Mouse (Mus musculus) limb, embryonic 14.5 days (tissue): ENCODE results near the gene Uqcc1. TPM values are rescaled to one million over a fixed set of nuclear protein-coding genes. Genes with fewer than 3 reads are reported as not detected.
A peak's percentile ranks its signal among the peaks of the same experiment; 100 is the strongest.

ENCODE experiments used
- ATAC-seq: fragments of 200-750 bp; cut with Nextera tagmentation; 2 replicates; pipeline ENCODE4 v1.8.0; 2017; ENCODE audit warnings: low read depth, moderate number of reproducible peaks, moderate TSS enrichment; ENCODE audit not compliant: low FRiP score
- DNase-seq: peaks from one replicate; pipeline ENCODE4 v3.0.0-alpha.2; 2015; ENCODE audit warnings: low spot score
- H3K27ac ChIP-seq: fragments of 300-500 bp; sonication (generic); replicated peaks from 2 replicates; pipeline ENCODE4 v1.5.1; 2014; ENCODE audit warnings: low read depth, mild to moderate bottlenecking, low read length, moderate library complexity, mixed read lengths
- H3K27me3 ChIP-seq: fragments of 300-500 bp; sonication (generic); 2 replicates; pipeline ENCODE4 v1.6.1; 2014; ENCODE audit warnings: low read length, mixed read lengths; ENCODE audit not compliant: control insufficient read depth, insufficient read depth
- H3K36me3 ChIP-seq: fragments of 300-500 bp; sonication (generic); 2 replicates; pipeline ENCODE4 v1.6.1; 2014; ENCODE audit warnings: mild to moderate bottlenecking, low read length, moderate library complexity, mixed read lengths; ENCODE audit not compliant: control insufficient read depth, insufficient read depth
- H3K4me1 ChIP-seq: fragments of 300-500 bp; sonication (generic); 2 replicates; pipeline ENCODE4 v1.6.1; 2014; ENCODE audit warnings: antibody characterized with exemption, low read length, mixed read lengths; ENCODE audit not compliant: control insufficient read depth, insufficient read depth
- H3K4me2 ChIP-seq: fragments of 300-500 bp; sonication (generic); replicated peaks from 2 replicates; pipeline ENCODE4 v1.6.1; 2014; ENCODE audit warnings: low read depth, mild to moderate bottlenecking, low read length, moderate library complexity; ENCODE audit not compliant: severe bottlenecking
- H3K4me3 ChIP-seq: fragments of 300-500 bp; sonication (generic); replicated peaks from 2 replicates; pipeline ENCODE4 v1.5.1; 2014; ENCODE audit warnings: low read length
- H3K9ac ChIP-seq: fragments of 300-500 bp; sonication (generic); 2 replicates; pipeline ENCODE4 v1.6.1; 2014; ENCODE audit warnings: mild to moderate bottlenecking, low read depth, low read length, moderate library complexity; ENCODE audit not compliant: severe bottlenecking
- H3K9me3 ChIP-seq: fragments of 300-500 bp; sonication (generic); 2 replicates; pipeline ENCODE4 v1.6.1; 2016; ENCODE audit warnings: low read length; ENCODE audit not compliant: control insufficient read depth
- POLR2A ChIP-seq: fragments of 200-500 bp; IDR thresholded peaks from 2 replicates; pipeline ENCODE4 v1.8.0; 2012; ENCODE audit warnings: inconsistent platforms, mild to moderate bottlenecking, moderate library complexity, borderline replicate concordance; ENCODE audit not compliant: insufficient read depth, insufficient read length; ENCODE audit errors: extremely low read depth
- WGBS: fragments of 180-500 bp; shearing (Covaris S2); extraction: QIAGEN DNeasy Blood & Tissue Kit; methylation state at CpG from one replicate; pipeline ENCODE4 v1.1.7; 2014; 5-methylcytosine and 5-hydroxymethylcytosine counted together
- polyA plus RNA-seq, 2 experiments: library from polyadenylated mRNA; depleted of rRNA in 1 of 2; stranded (reverse) in 1 of 2; unstranded in 1 of 2; fragments of >200 nt; fragmentation: Nextera tagmentation in 1 of 2; extraction: Ambion mirVana in 1 of 2; gene quantifications; 2 replicates each; pipeline versions ENCODE4 v1.2.1 to v1.2.3; 2012 to 2014

Gene Uqcc1
- polyA plus RNA-seq, 2 experiments: 42.1 to 58.5 TPM

DNA sequence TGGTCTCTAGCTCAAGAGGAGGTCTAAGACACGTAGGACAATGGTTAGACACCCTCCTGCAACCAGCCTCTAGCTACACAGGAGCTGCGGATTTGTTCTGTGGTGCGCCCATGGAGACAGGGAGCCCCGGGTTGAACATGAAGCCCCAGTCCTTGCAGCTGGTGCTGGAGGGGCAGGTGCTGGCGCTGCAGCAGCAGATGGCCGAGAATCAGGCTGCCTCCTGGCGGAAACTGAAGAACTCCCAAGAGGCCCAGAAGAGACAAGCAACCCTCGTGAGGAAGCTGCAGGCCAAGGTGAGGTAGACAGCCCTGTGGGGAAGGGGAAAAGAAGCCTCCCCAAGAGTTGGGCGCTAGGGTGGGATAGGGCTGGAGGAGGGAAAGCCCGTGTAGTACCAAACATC, 31.8 kb upstream of the Uqcc1 start:
- no peak for TF ChIP-seq POLR2A
- Histone ChIP-seq H3K36me3 (peaks cover 50% of the 10 kb centered on the region), H3K27ac (no peak overlapping the region), H3K4me3 (no peak overlapping the region), H3K27me3 (no peaks in the 10 kb centered on the region), H3K4me1 (peaks cover 5% of the 10 kb centered on the region), H3K4me2 (no peak overlapping the region), H3K9me3 (no peaks in the 10 kb centered on the region), H3K9ac (no peak overlapping the region)
- no peak for ATAC-seq
- 77% methylated on average over 10 of the region's 10 CpGs for WGBS
- DNase-seq: no peak

DNA sequence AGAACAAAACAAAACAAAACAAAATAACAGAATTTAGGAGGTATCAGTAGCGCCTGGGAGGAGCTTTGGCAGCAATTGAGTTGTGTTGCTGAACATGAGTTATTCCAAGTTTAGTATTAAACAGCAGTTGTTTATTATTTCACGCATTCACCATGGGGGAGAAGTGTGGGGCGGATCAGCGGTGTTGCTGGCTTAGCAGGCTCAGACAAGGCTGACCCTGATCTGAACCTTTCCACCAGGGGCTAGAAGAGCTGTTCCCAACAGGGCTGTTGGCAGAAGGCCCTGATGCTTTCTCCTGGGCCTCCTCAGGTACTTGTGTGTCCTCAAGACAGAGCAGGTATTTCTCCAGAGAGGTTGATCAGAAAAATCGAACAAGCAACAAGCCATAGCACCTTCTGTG, 29.9 kb upstream of the Uqcc1 start:
- DNase-seq: no peak
- Histone ChIP-seq H3K4me1 (peaks cover 5% of the 10 kb centered on the region), H3K4me2 (no peak overlapping the region), H3K27ac (no peak overlapping the region), H3K4me3 (no peak overlapping the region), H3K36me3 (peaks cover 34% of the 10 kb centered on the region), H3K27me3 (no peaks in the 10 kb centered on the region), H3K9ac (no peak overlapping the region), H3K9me3 (no peaks in the 10 kb centered on the region)
- no peak for ATAC-seq
- TF ChIP-seq POLR2A: no peak
- 90% methylated on average over 5 of the region's 5 CpGs for WGBS

DNA sequence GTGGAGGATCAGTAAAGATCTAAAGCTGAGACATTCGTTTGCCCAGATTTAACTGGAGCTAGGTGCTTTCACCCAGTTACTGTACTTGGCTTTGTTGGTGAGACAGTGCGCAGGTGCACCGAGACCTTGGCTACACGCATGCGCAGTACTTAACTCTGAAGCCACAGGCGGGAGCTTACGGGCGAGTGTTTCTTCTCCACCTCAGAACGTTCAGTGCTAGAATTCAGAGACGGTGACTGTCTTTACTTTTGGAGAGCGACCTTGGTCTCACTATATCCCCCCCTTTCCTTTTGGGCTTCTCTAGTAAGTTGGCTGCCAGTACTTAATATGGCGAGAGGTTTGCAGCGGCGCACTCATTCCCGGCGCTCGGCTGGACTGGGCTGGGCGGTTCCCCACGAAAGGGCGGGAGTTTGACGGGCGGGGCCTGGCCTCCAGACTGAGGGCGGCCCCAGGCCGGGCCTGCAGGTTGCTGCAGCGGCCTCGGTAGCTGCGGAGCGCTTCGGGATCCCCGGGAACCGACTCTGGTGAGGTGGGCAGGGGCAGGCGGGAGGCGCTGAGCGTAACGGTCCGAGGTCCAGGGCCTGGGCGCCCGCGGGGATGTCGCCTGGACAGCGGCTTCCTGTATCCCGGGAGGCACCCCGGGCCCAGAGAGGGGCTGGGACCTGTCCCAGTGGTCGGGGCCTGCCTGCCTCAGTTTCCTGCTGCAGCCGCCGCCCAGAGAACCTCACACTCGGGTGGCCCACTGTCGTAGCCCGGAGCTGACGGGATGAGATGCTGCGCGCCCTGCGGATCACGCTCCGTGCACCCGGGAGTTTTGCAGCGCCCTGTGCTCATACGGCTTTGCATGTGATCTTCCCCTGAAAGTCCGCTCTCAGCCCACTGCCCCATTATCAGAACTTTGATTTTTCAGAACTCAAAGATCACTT, 26.3 kb upstream of the Uqcc1 start, which contains the start of gene Cep250:
TSS of gene Cep250 (plus strand) at position 325 of the 926 bp plus-strand sequence.
- H3K27ac ChIP-seq: peak within 1 kb of the TSS; percentile 84

DNA sequence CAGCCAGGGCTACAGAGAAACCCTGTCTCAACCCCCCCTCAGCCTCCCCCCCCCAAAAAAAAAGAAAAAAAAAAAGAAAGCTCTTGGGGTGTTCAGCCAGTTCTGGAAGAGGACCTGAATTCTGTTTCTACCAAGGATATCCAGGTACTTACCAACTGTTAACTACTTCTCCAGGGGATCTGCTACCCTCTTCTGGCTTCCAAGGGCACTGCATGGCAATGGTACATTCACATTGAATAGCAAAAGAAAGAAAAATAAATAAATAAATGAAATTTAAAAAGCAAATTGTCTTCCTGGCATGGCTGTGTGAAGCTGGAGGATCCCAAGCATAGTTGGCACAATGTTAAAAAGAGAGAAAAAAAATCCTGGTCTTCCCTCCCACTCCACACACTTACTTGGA, 21.9 kb upstream of the Uqcc1 start:
- H3K4me2 ChIP-seq: no peak overlapping the region
- no peaks in the 10 kb centered on the region for H3K9me3 ChIP-seq
- H3K9ac ChIP-seq: no peak overlapping the region
- H3K36me3 ChIP-seq: no peaks in the 10 kb centered on the region
- H3K4me1 ChIP-seq: peaks cover 13% of the 10 kb centered on the region
- H3K4me3 ChIP-seq: no peak overlapping the region
- H3K27me3 ChIP-seq: no peaks in the 10 kb centered on the region
- TF ChIP-seq POLR2A: no peak
- DNase-seq: peak; percentile 56
- ATAC-seq: no peak
- H3K27ac ChIP-seq: no peak overlapping the region

More for the DNA sequence above, 26.3 kb upstream of the Uqcc1 start, which contains the start of gene Cep250:
- peak within 1 kb of the TSS; percentile 89 for H3K4me3 ChIP-seq
- 3% methylated on average over 38 of the region's 59 CpGs for WGBS
- peaks cover 5% of the 10 kb centered on the region for H3K4me1 ChIP-seq
- DNase-seq (peak; percentile 93), ATAC-seq (peak; percentile 97)
- H3K27me3 ChIP-seq: no peaks in the 10 kb centered on the region
- TF ChIP-seq POLR2A: peak; percentile 89; the same call in 1 of the 2 replicates
- peak within 1 kb of the TSS; percentile 97 for H3K9ac ChIP-seq
- H3K9me3 ChIP-seq: no peaks in the 10 kb centered on the region
- peak within 1 kb of the TSS; percentile 61 for H3K4me2 ChIP-seq
- peaks cover 3% of the 10 kb centered on the region; the same call in 1 of the 2 replicates for H3K36me3 ChIP-seq

DNA sequence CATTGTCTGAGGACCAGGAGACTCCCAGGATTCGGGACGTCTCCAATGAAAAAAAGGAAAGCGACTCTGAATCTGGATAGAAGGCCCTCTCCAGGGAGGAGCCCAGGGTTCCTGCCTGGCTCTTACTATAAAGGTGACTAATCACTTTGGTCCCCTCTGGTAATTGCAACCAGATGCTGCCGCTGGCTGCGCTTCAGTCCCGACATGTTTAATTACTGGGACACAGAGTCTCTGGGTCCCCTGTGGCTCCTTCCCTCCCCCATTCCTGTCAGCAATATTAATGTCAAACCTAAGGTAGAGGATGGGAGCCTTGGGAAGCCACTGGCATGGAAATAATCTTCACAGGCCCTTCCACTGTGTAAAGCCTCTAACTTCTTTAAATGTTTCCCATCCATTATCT, 19.3 kb upstream of the Uqcc1 start:
- 0 out of 2 replicates have a peak overlapping the region, but pooled peaks have one; percentile 10 for H3K4me2 ChIP-seq
- no peaks in the 10 kb centered on the region for H3K36me3 ChIP-seq
- 0 out of 2 replicates have a peak overlapping the region, but pooled peaks have one; percentile 16 for H3K9ac ChIP-seq
- no peaks in the 10 kb centered on the region for H3K9me3 ChIP-seq
- WGBS: 2% methylated on average over 6 of the region's 6 CpGs
- no peaks in the 10 kb centered on the region for H3K27me3 ChIP-seq
- ATAC-seq (peak; percentile 12; the same call in 1 of the 2 replicates), DNase-seq (peak; percentile 57)
- H3K27ac ChIP-seq: no peak overlapping the region
- peaks cover 22% of the 10 kb centered on the region for H3K4me1 ChIP-seq
- TF ChIP-seq POLR2A: no peak
- H3K4me3 ChIP-seq: no peak overlapping the region
